ENCODE assay signal across 22 mouse cellular contexts in genomic region chr13:117242063-117242462, GRCm38 (mm10). TPM values are rescaled to one million over a fixed set of nuclear protein-coding genes. Genes with fewer than 3 reads are reported as not detected.
DNase-seq lines count a peak whose midpoint lies in the region; ATAC-seq and TF ChIP-seq lines count a peak whose summit lies in the region.
"Had no signal": no experiment of that assay in that cellular context is flagged by ENCODE, and none has a peak within 500 bp of the region (broad histone marks: within the 10 kb centered on the region; RNA-seq: fewer than 3 reads in every experiment).

No protein-coding gene starts in this region.

- no peaks in the 10 kb centered on the region for H3K27me3 ChIP-seq in heart, embryonic 10.5 days (ENCODE audit: insufficient read depth, poor library complexity, severe bottlenecking)
- H3K27me3 ChIP-seq in thymus, adult 2 months (ENCODE audit: control insufficient read depth, insufficient read depth, low read length): no peaks in the 10 kb centered on the region
- H3K27me3 ChIP-seq: heart, embryonic 12.5 days; midbrain, embryonic 12.5 days; neural tube, embryonic 13.5 days had no signal

- WGBS in heart, embryonic 10.5 days: 90% methylated on average over 3 of the region's 3 CpGs
- WGBS in thymus, adult 2 months: 7% methylated on average over 3 of the region's 3 CpGs

- no peak overlapping the region for H3K4me3 ChIP-seq in heart, embryonic 10.5 days
- H3K4me3 ChIP-seq in thymus, adult 2 months (ENCODE audit: control insufficient read depth, insufficient read depth, low read length): no peak overlapping the region
- H3K4me3 ChIP-seq in layer of hippocampus, adult 2 months: no peak overlapping the region
- H3K4me3 ChIP-seq: erythroblast, embryonic 14.5 days; heart, embryonic 12.5 days; limb, embryonic 10.5 days; midbrain, embryonic 12.5 days; neural tube, embryonic 13.5 days had no signal

- intact Hi-C loops in heart, postnatal 14 days (cut with DNase I): no loop called here

- no peak for TF ChIP-seq CTCF in thymus, adult 2 months (IDR thresholded peaks at IDR 0.05; ENCODE audit: borderline replicate concordance, control insufficient read depth, extremely low read depth, insufficient read depth, low read length, poor library complexity)
- no peak for TF ChIP-seq CTCF in layer of hippocampus, adult 2 months (conservative IDR thresholded peaks at IDR 0.05)

- no peak overlapping the region for H3K27ac ChIP-seq in heart, embryonic 10.5 days
- H3K27ac ChIP-seq in thymus, adult 2 months (ENCODE audit: control insufficient read depth, insufficient read depth, low read length): no peak overlapping the region; the same call in 1 of the 2 replicates
- no peak overlapping the region for H3K27ac ChIP-seq in layer of hippocampus, adult 2 months
- H3K27ac ChIP-seq: limb, embryonic 10.5 days; midbrain, embryonic 12.5 days; neural tube, embryonic 13.5 days had no signal

- DNase-seq in heart, embryonic 10.5 days (ENCODE audit: low spot score): peak; percentile 38
- no peak for DNase-seq in heart, postnatal 14 days
- DNase-seq in thymus, postnatal 0 days (ENCODE audit: low spot score): peak; percentile 25
- DNase-seq in thymus, adult 2 months: no peak
- no peak for DNase-seq in layer of hippocampus, adult 2 months (ENCODE audit: low spot score in 2 of 2)
- no peak for DNase-seq in ovary, postnatal 14 days (ENCODE audit: low spot score)
- DNase-seq in Muller cell, postnatal 12 days (ENCODE audit: inconsistent ontology term): no peak
- DNase-seq: cerebellum, adult 9-10 months; embryo, embryonic 11 days; gastrocnemius, postnatal 10 days; kidney, adult 18-20 months; lung, embryonic 14.5 days; retina, postnatal 1 day had no signal

- TF ChIP-seq POLR2A in thymus, adult 2 months (IDR thresholded peaks at IDR 0.05; ENCODE audit: control insufficient read depth, extremely low read depth, insufficient read depth, low read length, poor library complexity): no peak

- no peaks in the 10 kb centered on the region for H3K9me3 ChIP-seq in heart, embryonic 10.5 days
- H3K9me3 ChIP-seq: heart, embryonic 12.5 days; limb, embryonic 10.5 days; midbrain, embryonic 12.5 days; neural tube, embryonic 13.5 days had no signal

- no peaks in the 10 kb centered on the region for H3K36me3 ChIP-seq in heart, embryonic 10.5 days
- H3K36me3 ChIP-seq in thymus, adult 2 months (ENCODE audit: control insufficient read depth, insufficient read depth, low read length): peaks cover 10% of the 10 kb centered on the region; the same call in 1 of the 2 replicates
- H3K36me3 ChIP-seq: G1E; heart, embryonic 12.5 days; limb, embryonic 10.5 days; midbrain, embryonic 12.5 days; neural tube, embryonic 13.5 days had no signal

- ATAC-seq in inflammation-experienced regulatory T-cells, adult 6 months: peak; percentile 85

- H3K4me1 ChIP-seq in heart, embryonic 10.5 days: peaks cover 9% of the 10 kb centered on the region; the same call in 1 of the 2 replicates
- H3K4me1 ChIP-seq in thymus, adult 2 months (replicated peaks; ENCODE audit: control insufficient read depth, insufficient read depth, low read length): peaks cover 6% of the 10 kb centered on the region

RNA-seq across cellular contexts. Expression of gene Gm17509, which starts 21.2 kb away (rescaled TPM):
- 0.27 and 0.36 TPM in 2 replicates for polyA plus RNA-seq in heart, embryonic 10.5 days (2016; fragmentation: Nextera tagmentation; extraction: Ambion mirVana)
- total RNA-seq in heart, postnatal 14 days (2021): not detected
- polyA plus RNA-seq in thymus, postnatal 0 days (2015; fragmentation: Nextera tagmentation; extraction: Ambion mirVana): 0.74 and 0.90 TPM in 2 replicates
- polyA plus RNA-seq in thymus, adult 2 months (2012; rRNA removed): 3.1 and 3.4 TPM in 2 replicates
- under 1 TPM in 2 of 3 experiments, not detected in 1; 0.15 to 0.26 TPM for polyA plus RNA-seq in inflammation-experienced regulatory T-cells, adult 6 months (2017; shearing (Covaris generic))
- total RNA-seq in layer of hippocampus, adult 2 months (2021): 1 to 10 TPM; 1.6 to 1.9 TPM
- total RNA-seq: gastrocnemius, postnatal 10 days had no signal
- polyA plus RNA-seq: erythroblast, embryonic 14.5 days; G1E; large intestine, adult 2 months; lung, embryonic 14.5 days; small intestine, adult 2 months had no signal

RNA-seq across cellular contexts. Expression of gene Emb, which starts 33.7 kb away (rescaled TPM):
- polyA plus RNA-seq in heart, embryonic 10.5 days (2016; fragmentation: Nextera tagmentation; extraction: Ambion mirVana): 26.6 and 44.9 TPM in 2 replicates
- total RNA-seq in heart, postnatal 14 days (2021): 10 to 100 TPM; 11.5 to 12.8 TPM
- 136 and 155 TPM in 2 replicates for polyA plus RNA-seq in thymus, postnatal 0 days (2015; fragmentation: Nextera tagmentation; extraction: Ambion mirVana)
- polyA plus RNA-seq in thymus, adult 2 months (2012; rRNA removed): 63.4 and 63.5 TPM in 2 replicates
- polyA plus RNA-seq in inflammation-experienced regulatory T-cells, adult 6 months (2017; shearing (Covaris generic)): 100 to 1,000 TPM; 155 to 201 (median 196) TPM
- 10 to 100 TPM; 25.7 to 29.9 TPM for total RNA-seq in layer of hippocampus, adult 2 months (2021)

Comparison
In these comparisons a context has a peak if more than half of its experiments do, and no peak if none do; other contexts are left out.
1. DNase-seq: peak in heart, embryonic 10.5 days (single experiment) and thymus, postnatal 0 days (single experiment); none in heart, postnatal 14 days (0 of 2), thymus, adult 2 months (single experiment), layer of hippocampus, adult 2 months (0 of 2), ovary, postnatal 14 days (single experiment) and Muller cell, postnatal 12 days (single experiment).